Mouse (Mus musculus) limb, embryonic 11.5 days (tissue): ENCODE measurements around the gene Dapp1. TPM values are rescaled to one million over a fixed set of nuclear protein-coding genes. Genes with fewer than 3 reads are reported as not detected.

Source experiments
- ATAC-seq: fragments of 200-750 bp; cut with Nextera tagmentation; 2 replicates; pipeline ENCODE4 v1.8.0; 2017; ENCODE audit warnings: low read depth; ENCODE audit not compliant: insufficient number of reproducible peaks, low FRiP score, low TSS enrichment
- DNase-seq: peaks from one replicate; pipeline ENCODE4 v3.0.0-alpha.2; 2015; ENCODE audit warnings: low spot score
- H3K27ac ChIP-seq: fragments of 300-500 bp; sonication (generic); replicated peaks from 2 replicates; pipeline ENCODE4 v1.5.1; 2014; ENCODE audit warnings: low read depth, mild to moderate bottlenecking, low read length
- H3K27me3 ChIP-seq: fragments of 300-500 bp; sonication (generic); 2 replicates; pipeline ENCODE4 v1.6.1; 2014; ENCODE audit warnings: mild to moderate bottlenecking, low read length, mixed read lengths; ENCODE audit not compliant: control insufficient read depth, insufficient read depth
- H3K36me3 ChIP-seq: fragments of 300-500 bp; sonication (generic); 2 replicates; pipeline ENCODE4 v1.6.1; 2014; ENCODE audit warnings: mild to moderate bottlenecking, low read length, moderate library complexity, mixed read lengths; ENCODE audit not compliant: control insufficient read depth, insufficient read depth
- H3K4me1 ChIP-seq: fragments of 300-500 bp; sonication (generic); 2 replicates; pipeline ENCODE4 v1.6.1; 2014; ENCODE audit warnings: low read length, mixed read lengths; ENCODE audit not compliant: control insufficient read depth, insufficient read depth
- H3K4me2 ChIP-seq: fragments of 300-500 bp; sonication (generic); 2 replicates; pipeline ENCODE4 v1.6.1; 2014; ENCODE audit warnings: low read depth, mild to moderate bottlenecking, moderate library complexity; ENCODE audit not compliant: severe bottlenecking
- H3K4me3 ChIP-seq: fragments of 300-500 bp; sonication (generic); 2 replicates; pipeline ENCODE4 v1.5.1; 2014; ENCODE audit warnings: low read depth, low read length
- H3K9ac ChIP-seq: fragments of 300-500 bp; sonication (generic); 2 replicates; pipeline ENCODE4 v1.6.1; 2014; ENCODE audit warnings: mild to moderate bottlenecking, low read length
- H3K9me3 ChIP-seq: fragments of 300-500 bp; sonication (generic); 2 replicates; pipeline ENCODE4 v1.6.1; 2016; ENCODE audit warnings: low read length; ENCODE audit not compliant: control insufficient read depth
- WGBS: fragments of 180-500 bp; shearing (Covaris S2); extraction: QIAGEN DNeasy Blood & Tissue Kit; methylation state at CpG from one replicate; pipeline ENCODE4 v1.1.7; 2014; 5-methylcytosine and 5-hydroxymethylcytosine counted together
- polyA plus RNA-seq: library from polyadenylated mRNA; unstranded; fragments of >200 nt; fragmentation: Nextera tagmentation; extraction: Ambion mirVana; gene quantifications from 2 replicates; pipeline ENCODE4 v1.2.1, GENCODE M21; 2014

Dapp1 gene
- polyA plus RNA-seq, 1 experiment from 2014 or later, result 3.0 TPM

DNA sequence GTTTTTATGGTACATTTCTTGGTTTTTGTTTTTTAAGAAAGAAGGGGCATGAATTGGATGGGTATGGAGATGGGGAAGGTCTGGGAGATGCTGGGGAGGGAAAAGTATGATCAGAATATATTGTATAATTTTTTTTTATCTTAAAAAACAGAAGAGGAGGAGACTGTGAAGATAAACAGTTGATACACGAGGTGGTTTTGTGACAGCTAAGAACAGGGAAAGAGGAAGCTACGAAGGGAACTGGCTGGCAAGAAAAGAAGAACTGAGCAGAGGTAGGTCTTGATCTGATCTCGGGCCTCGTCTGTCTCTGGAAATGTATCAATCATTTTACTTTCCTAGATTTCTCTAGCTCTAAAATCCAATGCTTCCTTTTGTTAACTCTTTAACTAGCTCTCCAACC lies 33.8 kb downstream of the Dapp1 start:
- WGBS, result 88% methylated on average over 4 of the region's 4 CpGs
- H3K27me3 ChIP-seq, result no peaks in the 10 kb centered on the region
- no peaks in the 10 kb centered on the region for H3K36me3 ChIP-seq
- no peaks in the 10 kb centered on the region for H3K9me3 ChIP-seq
- H3K27ac ChIP-seq, result no peak overlapping the region
- ATAC-seq (no peak), DNase-seq (no peak)
- H3K4me1 ChIP-seq, result 0 out of 2 replicates have a peak, but pooled peaks cover 2% of the 10 kb centered on the region
- H3K4me2 ChIP-seq, result no peak overlapping the region
- H3K9ac ChIP-seq, result no peak overlapping the region
- no peak overlapping the region for H3K4me3 ChIP-seq

DNA sequence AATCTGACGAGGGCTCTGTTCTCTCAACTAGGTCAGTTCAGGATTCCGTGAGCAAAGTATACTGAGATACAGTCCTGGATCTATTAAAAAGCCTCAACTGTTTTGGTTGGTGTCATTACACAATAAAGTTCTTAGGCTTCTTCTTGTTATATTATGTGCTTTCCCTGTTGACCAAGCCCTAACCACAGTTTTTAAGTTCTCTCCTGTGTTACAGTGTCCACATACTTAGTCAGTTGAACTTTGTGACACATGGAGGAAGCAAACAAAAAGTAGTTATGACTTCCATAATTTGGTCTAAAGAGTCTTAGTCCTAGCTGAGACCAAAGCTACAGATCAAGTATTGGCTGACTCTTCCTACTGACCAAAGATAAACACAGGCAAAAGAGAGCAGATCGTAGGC lies 34.5 kb downstream of the Dapp1 start:
- Histone ChIP-seq H3K4me3 (no peak overlapping the region), H3K9ac (no peak overlapping the region), H3K27me3 (no peaks in the 10 kb centered on the region), H3K4me2 (no peak overlapping the region), H3K4me1 (no peaks in the 10 kb centered on the region), H3K36me3 (no peaks in the 10 kb centered on the region), H3K9me3 (no peaks in the 10 kb centered on the region), H3K27ac (no peak overlapping the region)
- DNase-seq (no peak), ATAC-seq (no peak)
- WGBS, result 92% methylated on average over 3 of the region's 3 CpGs

GRCm38 (mm10) chr3:137943737-137944154 lies 37.6 kb downstream of the Dapp1 start:
- Histone ChIP-seq H3K9me3 (no peaks in the 10 kb centered on the region), H3K9ac (no peak overlapping the region), H3K4me2 (no peak overlapping the region), H3K36me3 (no peaks in the 10 kb centered on the region), H3K4me3 (no peak overlapping the region), H3K27me3 (no peaks in the 10 kb centered on the region), H3K27ac (no peak overlapping the region), H3K4me1 (no peaks in the 10 kb centered on the region)
- ATAC-seq (no peak), DNase-seq (no peak)
- WGBS, result 56% methylated on average over 6 of the region's 6 CpGs

GRCm38 (mm10) chr3:137942098-137942622 lies 39.2 kb downstream of the Dapp1 start:
- Histone ChIP-seq H3K4me2 (no peak overlapping the region), H3K27me3 (no peaks in the 10 kb centered on the region), H3K27ac (no peak overlapping the region), H3K9me3 (no peaks in the 10 kb centered on the region), H3K4me1 (no peaks in the 10 kb centered on the region), H3K9ac (no peak overlapping the region), H3K4me3 (no peak overlapping the region), H3K36me3 (no peaks in the 10 kb centered on the region)
- WGBS, result 87% methylated on average over 12 of the region's 12 CpGs
- no peak for ATAC-seq
- DNase-seq, result no peak

- Histone ChIP-seq H3K9me3 (no peaks in the 10 kb centered on the region), H3K4me3 (no peak overlapping the region), H3K36me3 (no peaks in the 10 kb centered on the region), H3K27me3 (no peaks in the 10 kb centered on the region), H3K4me1 (no peaks in the 10 kb centered on the region), H3K9ac (no peak overlapping the region), H3K27ac (no peak overlapping the region), H3K4me2 (no peak overlapping the region)
- DNase-seq (no peak), ATAC-seq (no peak)
Observed at GRCm38 (mm10) chr3:137941555-137941954, 39.8 kb downstream of the Dapp1 start.

GRCm38 (mm10) chr3:137940757-137941156 lies 40.6 kb downstream of the Dapp1 start:
- 73% methylated on average over 4 of the region's 4 CpGs for WGBS
- Histone ChIP-seq H3K9me3 (no peaks in the 10 kb centered on the region), H3K4me2 (no peak overlapping the region), H3K4me3 (no peak overlapping the region), H3K27me3 (no peaks in the 10 kb centered on the region), H3K4me1 (no peaks in the 10 kb centered on the region), H3K9ac (no peak overlapping the region), H3K27ac (no peak overlapping the region), H3K36me3 (no peaks in the 10 kb centered on the region)
- DNase-seq (no peak), ATAC-seq (no peak)

DNA sequence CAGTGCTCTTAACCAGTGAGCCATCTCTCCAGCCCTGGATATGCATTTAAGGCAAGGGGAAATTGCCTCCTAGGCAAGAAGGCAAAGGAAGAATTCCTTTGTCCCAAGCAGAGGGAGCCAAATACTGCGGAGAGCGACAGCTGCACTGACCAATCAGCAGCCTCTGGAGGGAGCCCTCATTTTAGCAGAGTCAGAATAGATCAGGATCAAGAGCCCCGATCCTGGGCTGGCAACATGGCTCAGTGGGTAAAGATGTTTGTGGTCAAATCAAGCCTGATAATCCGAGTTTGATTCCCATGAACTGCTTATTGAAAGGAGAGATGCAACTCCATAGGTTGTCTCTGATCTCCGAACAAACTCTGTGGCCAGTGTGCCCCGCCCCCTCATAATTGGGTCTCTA lies 42.7 kb downstream of the Dapp1 start:
- Histone ChIP-seq H3K4me3 (no peak overlapping the region), H3K4me1 (no peaks in the 10 kb centered on the region), H3K9ac (no peak overlapping the region), H3K4me2 (no peak overlapping the region), H3K9me3 (no peaks in the 10 kb centered on the region), H3K27me3 (no peaks in the 10 kb centered on the region), H3K27ac (no peak overlapping the region), H3K36me3 (no peaks in the 10 kb centered on the region)
- 45% methylated on average over 6 of the region's 6 CpGs for WGBS
- DNase-seq (peak; percentile 67), ATAC-seq (peak; percentile 73; the same call in 1 of the 2 replicates)

DNA sequence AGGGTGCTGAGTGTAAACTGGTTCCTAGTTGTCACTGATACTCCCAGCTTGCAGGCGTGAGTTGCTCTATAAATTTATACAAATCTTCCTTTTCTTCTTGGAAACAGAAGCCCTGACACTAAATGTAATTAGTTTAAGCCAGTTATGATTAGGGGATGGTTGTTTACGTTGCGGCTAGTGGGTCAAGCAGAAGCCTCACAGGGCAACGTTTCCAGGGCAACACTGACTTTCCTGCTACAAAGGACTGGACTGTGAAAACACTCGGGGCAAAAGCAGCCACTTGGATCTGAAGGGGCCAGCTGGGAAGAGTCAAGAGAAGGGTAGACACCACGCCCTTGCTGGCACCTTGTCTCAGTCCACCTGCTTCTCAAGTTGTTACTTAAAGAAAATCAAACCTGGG lies 44.8 kb downstream of the Dapp1 start:
- H3K4me3 ChIP-seq, result no peak overlapping the region
- no peaks in the 10 kb centered on the region for H3K4me1 ChIP-seq
- H3K27me3 ChIP-seq, result no peaks in the 10 kb centered on the region
- H3K27ac ChIP-seq, result no peak overlapping the region
- ATAC-seq (no peak), DNase-seq (no peak)
- H3K9me3 ChIP-seq, result no peaks in the 10 kb centered on the region
- H3K36me3 ChIP-seq, result no peaks in the 10 kb centered on the region
- no peak overlapping the region for H3K4me2 ChIP-seq
- no peak overlapping the region for H3K9ac ChIP-seq
- WGBS, result 55% methylated on average over 6 of the region's 6 CpGs
